Comparison of ENCODE assay signal across 29 mouse cellular contexts in genomic region chr11:65158658-65158990, GRCm38 (mm10). TPM values are rescaled to one million over a fixed set of nuclear protein-coding genes. Genes with fewer than 3 reads are reported as not detected.
"Had no signal": no experiment of that assay in that cellular context is flagged by ENCODE, and none has a peak within 500 bp of the region (broad histone marks: within the 10 kb centered on the region; RNA-seq: fewer than 3 reads in every experiment).

No protein-coding gene starts in this region.

- H3K27me3 ChIP-seq: midbrain, embryonic 15.5 days; neural tube, embryonic 15.5 days; stomach, embryonic 15.5 days had no signal

- ATAC-seq: liver, postnatal 0 days; lung, postnatal 0 days; midbrain, embryonic 13.5 days; midbrain, embryonic 15.5 days had no signal

- DNase-seq: liver, postnatal 0 days; lung, adult 2 months; lung, postnatal 14 days; lung, postnatal 36 days; retina, postnatal 1 day; right cerebral cortex, postnatal 25 days; right cerebral cortex, postnatal 4 days; spleen, adult 18-20 months; thymus, adult 2 months; thymus, postnatal 25 days; thymus, postnatal 4 days had no signal

- H3K36me3 ChIP-seq: liver, embryonic 15.5 days; lung, embryonic 15.5 days; midbrain, embryonic 13.5 days; midbrain, embryonic 15.5 days; neural tube, embryonic 13.5 days; neural tube, embryonic 15.5 days; stomach, embryonic 15.5 days had no signal

- H3K27ac ChIP-seq: liver, embryonic 15.5 days; lung, embryonic 15.5 days; macrophage; midbrain, embryonic 13.5 days; midbrain, embryonic 15.5 days; neural tube, embryonic 13.5 days; neural tube, embryonic 15.5 days; stomach, embryonic 15.5 days; stomach, postnatal 0 days had no signal

- H3K4me3 ChIP-seq: liver, embryonic 15.5 days; lung, embryonic 15.5 days; megakaryocyte, embryonic 14.5 days; midbrain, embryonic 13.5 days; midbrain, embryonic 15.5 days; neural tube, embryonic 13.5 days; neural tube, embryonic 15.5 days; stomach, embryonic 15.5 days had no signal

- H3K4me1 ChIP-seq: liver, embryonic 15.5 days; lung, embryonic 15.5 days had no signal

- H3K9me3 ChIP-seq: liver, embryonic 15.5 days; lung, embryonic 15.5 days; midbrain, embryonic 13.5 days; midbrain, embryonic 15.5 days; neural tube, embryonic 13.5 days; neural tube, embryonic 15.5 days; stomach, embryonic 15.5 days had no signal

RNA-seq across cellular contexts. Expression of gene 1700086D15Rik, which starts 1.1 kb away (rescaled TPM):
- total RNA-seq: megakaryocyte progenitor cell, adult 5-6 weeks; midbrain, postnatal 0 days; monocyte, adult 5-6 weeks had no signal
- polyA plus RNA-seq: liver, embryonic 15.5 days; liver, postnatal 0 days; macrophage; midbrain, embryonic 11.5 days; midbrain, embryonic 13.5 days; neural tube, embryonic 11.5 days; neural tube, embryonic 13.5 days; small intestine, adult 2 months; stomach, embryonic 15.5 days; stomach, postnatal 0 days; thymus, adult 2 months; urinary bladder, adult 2 months had no signal

RNA-seq across cellular contexts. Expression of gene Arhgap44, which starts 4.1 kb away (rescaled TPM):
- total RNA-seq: megakaryocyte progenitor cell, adult 5-6 weeks; monocyte, adult 5-6 weeks had no signal
- polyA plus RNA-seq: macrophage had no signal
